Mouse (Mus musculus) midbrain, embryonic 10.5 days (tissue): ENCODE measurements around the gene Rxfp4. TPM values are rescaled to one million over a fixed set of nuclear protein-coding genes. Genes with fewer than 3 reads are reported as not detected.

Experiments used
- DNase-seq: peaks from one replicate; pipeline ENCODE4 v3.0.0-alpha.2; 2017; ENCODE audit warnings: low spot score
- H3K27ac ChIP-seq: fragments of 300-500 bp; sonication (generic); replicated peaks from 2 replicates; pipeline ENCODE4 v1.5.1; 2016; ENCODE audit warnings: mild to moderate bottlenecking
- H3K27me3 ChIP-seq: fragments of 300-500 bp; sonication (generic); 2 replicates; pipeline ENCODE4 v1.6.1; 2016; ENCODE audit warnings: low read depth, mild to moderate bottlenecking; ENCODE audit not compliant: poor library complexity, severe bottlenecking
- H3K36me3 ChIP-seq: fragments of 300-500 bp; sonication (generic); 2 replicates; pipeline ENCODE4 v1.6.1; 2016; ENCODE audit warnings: mild to moderate bottlenecking, moderate library complexity
- H3K4me1 ChIP-seq: fragments of 300-500 bp; sonication (generic); 2 replicates; pipeline ENCODE4 v1.6.1; 2016
- H3K4me3 ChIP-seq: fragments of 300-500 bp; sonication (generic); 2 replicates; pipeline ENCODE4 v1.5.1; 2016; ENCODE audit warnings: mild to moderate bottlenecking, moderate library complexity
- H3K9me3 ChIP-seq: fragments of 300-500 bp; sonication (generic); replicated peaks from 2 replicates; pipeline ENCODE4 v1.6.1; 2016; ENCODE audit warnings: mild to moderate bottlenecking
- WGBS: fragments of 180-500 bp; shearing (Covaris S2); methylation state at CpG from one replicate; pipeline ENCODE4 v1.1.7; 2016; 5-methylcytosine and 5-hydroxymethylcytosine counted together
- polyA plus RNA-seq: library from polyadenylated mRNA; unstranded; fragments of >200 nt; fragmentation: Nextera tagmentation; extraction: Ambion mirVana; gene quantifications from 2 replicates; pipeline ENCODE4 v1.2.1, GENCODE M21; 2016

Rxfp4 gene
- polyA plus RNA-seq, 1 experiment from 2014 or later = not detected

GRCm38 (mm10) chr3:88623346-88624135, 29.4 kb downstream of the Rxfp4 start:
- peaks cover 6% of the 10 kb centered on the region; the same call in 1 of the 2 replicates for H3K27me3 ChIP-seq
- peak overlapping the region; percentile 98 for H3K27ac ChIP-seq
- H3K4me3 ChIP-seq = peak overlapping the region; percentile 82
- peaks cover 82% of the 10 kb centered on the region for H3K4me1 ChIP-seq
- no peaks in the 10 kb centered on the region for H3K9me3 ChIP-seq
- peaks cover 40% of the 10 kb centered on the region for H3K36me3 ChIP-seq
- 2% methylated on average over 15 of the region's 15 CpGs for WGBS
- peak; percentile 61 for DNase-seq

GRCm38 (mm10) chr3:88622941-88623345, 30.0 kb downstream of the Rxfp4 start:
- Histone ChIP-seq H3K36me3 (peaks cover 35% of the 10 kb centered on the region), H3K9me3 (no peaks in the 10 kb centered on the region), H3K4me3 (peak overlapping the region; percentile 82), H3K27me3 (peaks cover 12% of the 10 kb centered on the region; the same call in 1 of the 2 replicates), H3K27ac (peak overlapping the region; percentile 98), H3K4me1 (peaks cover 81% of the 10 kb centered on the region)
- peak; percentile 37 for DNase-seq
- WGBS = 0% methylated on average over 6 of the region's 6 CpGs

- DNase-seq = peak; percentile 48
- H3K4me1 ChIP-seq = peaks cover 78% of the 10 kb centered on the region
- WGBS = under 1% methylated on average over 24 of the region's 24 CpGs
- H3K9me3 ChIP-seq = no peaks in the 10 kb centered on the region
- H3K27me3 ChIP-seq = peaks cover 18% of the 10 kb centered on the region; the same call in 1 of the 2 replicates
- peaks cover 30% of the 10 kb centered on the region for H3K36me3 ChIP-seq
- H3K27ac ChIP-seq = peak overlapping the region; percentile 98
- H3K4me3 ChIP-seq = peak overlapping the region; percentile 82
Measured at GRCm38 (mm10) chr3:88622113-88622940, 30.6 kb downstream of the Rxfp4 start.

- 0% methylated on average over 36 of the region's 36 CpGs for WGBS
- Histone ChIP-seq H3K27me3 (peaks cover 21% of the 10 kb centered on the region; the same call in 1 of the 2 replicates), H3K36me3 (peaks cover 25% of the 10 kb centered on the region), H3K4me1 (peaks cover 72% of the 10 kb centered on the region), H3K9me3 (no peaks in the 10 kb centered on the region), H3K27ac (peak overlapping the region; percentile 98), H3K4me3 (peak overlapping the region; percentile 82)
- DNase-seq = peak; percentile 74
Measured at GRCm38 (mm10) chr3:88621537-88622112, 31.3 kb downstream of the Rxfp4 start.

GRCm38 (mm10) chr3:88620992-88621536, 31.9 kb downstream of the Rxfp4 start:
- peak overlapping the region; percentile 98 for H3K27ac ChIP-seq
- H3K4me3 ChIP-seq = peak overlapping the region; percentile 82
- H3K4me1 ChIP-seq = peaks cover 72% of the 10 kb centered on the region
- peaks cover 19% of the 10 kb centered on the region for H3K36me3 ChIP-seq
- DNase-seq = peak; percentile 83
- H3K27me3 ChIP-seq = peaks cover 21% of the 10 kb centered on the region; the same call in 1 of the 2 replicates
- H3K9me3 ChIP-seq = no peaks in the 10 kb centered on the region
- WGBS = under 1% methylated on average over 64 of the region's 64 CpGs

GRCm38 (mm10) chr3:88620146-88620991, 32.6 kb downstream of the Rxfp4 start:
- Histone ChIP-seq H3K27ac (peak overlapping the region; percentile 98), H3K9me3 (no peaks in the 10 kb centered on the region), H3K4me1 (peaks cover 72% of the 10 kb centered on the region), H3K27me3 (peaks cover 24% of the 10 kb centered on the region; the same call in 1 of the 2 replicates), H3K4me3 (peak overlapping the region; percentile 82), H3K36me3 (peaks cover 12% of the 10 kb centered on the region)
- 12% methylated on average over 15 of the region's 15 CpGs for WGBS
- DNase-seq = no peak

- Histone ChIP-seq H3K4me1 (peaks cover 63% of the 10 kb centered on the region), H3K27me3 (peaks cover 28% of the 10 kb centered on the region; the same call in 1 of the 2 replicates), H3K27ac (0 out of 2 replicates have a peak overlapping the region, but pooled peaks have one; percentile 9), H3K9me3 (no peaks in the 10 kb centered on the region), H3K4me3 (no peak overlapping the region; the same call in 1 of the 2 replicates), H3K36me3 (peaks cover 2% of the 10 kb centered on the region)
- DNase-seq = no peak
- WGBS = 38% methylated on average over 9 of the region's 9 CpGs
Measured at GRCm38 (mm10) chr3:88619113-88620097, 33.5 kb downstream of the Rxfp4 start.

- H3K9me3 ChIP-seq = no peaks in the 10 kb centered on the region
- no peak for DNase-seq
- H3K4me1 ChIP-seq = peaks cover 51% of the 10 kb centered on the region
- H3K4me3 ChIP-seq = no peak overlapping the region
- 0 out of 2 replicates have a peak overlapping the region, but pooled peaks have one; percentile 33 for H3K27ac ChIP-seq
- peaks cover 28% of the 10 kb centered on the region; the same call in 1 of the 2 replicates for H3K27me3 ChIP-seq
- H3K36me3 ChIP-seq = no peaks in the 10 kb centered on the region
- WGBS = 77% methylated on average over 8 of the region's 8 CpGs
Measured at GRCm38 (mm10) chr3:88618074-88618871, 34.7 kb downstream of the Rxfp4 start.

- Histone ChIP-seq H3K27me3 (peaks cover 28% of the 10 kb centered on the region; the same call in 1 of the 2 replicates), H3K9me3 (no peaks in the 10 kb centered on the region), H3K4me3 (no peak overlapping the region), H3K27ac (no peak overlapping the region; the same call in 1 of the 2 replicates), H3K4me1 (peaks cover 40% of the 10 kb centered on the region), H3K36me3 (no peaks in the 10 kb centered on the region)
- DNase-seq = no peak
- WGBS = 86% methylated on average over 3 of the region's 3 CpGs
Measured at GRCm38 (mm10) chr3:88616951-88617500, 35.9 kb downstream of the Rxfp4 start.

GRCm38 (mm10) chr3:88615902-88616391, 37.0 kb downstream of the Rxfp4 start:
- Histone ChIP-seq H3K4me1 (peaks cover 39% of the 10 kb centered on the region), H3K36me3 (no peaks in the 10 kb centered on the region), H3K9me3 (no peaks in the 10 kb centered on the region), H3K4me3 (no peak overlapping the region), H3K27me3 (peaks cover 28% of the 10 kb centered on the region; the same call in 1 of the 2 replicates), H3K27ac (no peak overlapping the region)
- 60% methylated on average over 9 of the region's 9 CpGs for WGBS
- no peak for DNase-seq
